Mouse (Mus musculus): ENCODE data around the gene Trmt10c. TPM values are rescaled to one million over a fixed set of nuclear protein-coding genes. Genes with fewer than 3 reads are reported as not detected.
A peak's percentile ranks its signal among the peaks of the same experiment; 100 is the strongest.
"Not testable (repeated sequence)": the region's sequence is repeated elsewhere in the genome, so short reads cannot be mapped to it uniquely, and the experiment has no call there.

The Trmt10c gene
- 23.1 and 23.4 TPM in 2 replicates for polyA plus RNA-seq (2015; fragmentation: Nextera tagmentation; extraction: Ambion mirVana)

GRCm38 (mm10) chr16:56037138-56038010 lies at the start of gene Trmt10c:
Trmt10c (minus strand) TSS chr16:56037819.
- WGBS = under 1% methylated on average over 63 of the region's 63 CpGs
- H3K4me1 ChIP-seq (replicated peaks) = peaks cover 18% of the 10 kb centered on the region
- peak; percentile 100 for ATAC-seq (ENCODE audit: low read depth)
- H3K4me3 ChIP-seq = peak within 1 kb of the TSS; percentile 69
- H3K4me2 ChIP-seq = peak within 1 kb of the TSS; percentile 67
- H3K36me3 ChIP-seq = peaks cover 24% of the 10 kb centered on the region
- peak within 1 kb of the TSS; percentile 86 for H3K27ac ChIP-seq (replicated peaks)
- H3K27me3 ChIP-seq = no peaks in the 10 kb centered on the region
- H3K9me3 ChIP-seq = no peaks in the 10 kb centered on the region
- peak within 1 kb of the TSS; percentile 81 for H3K9ac ChIP-seq

GRCm38 (mm10) chr16:56086336-56086735 lies 48.7 kb upstream of the Trmt10c start:
- WGBS = 98% methylated on average over 2 of the region's 2 CpGs
- no peak for ATAC-seq (ENCODE audit: low read depth)
- no peaks in the 10 kb centered on the region for H3K27me3 ChIP-seq
- H3K4me2 ChIP-seq = no peak overlapping the region
- H3K36me3 ChIP-seq = peaks cover 34% of the 10 kb centered on the region
- no peak overlapping the region for H3K27ac ChIP-seq (replicated peaks)
- H3K4me3 ChIP-seq = no peak overlapping the region
- no peaks in the 10 kb centered on the region for H3K4me1 ChIP-seq (replicated peaks)
- H3K9me3 ChIP-seq = no peaks in the 10 kb centered on the region
- no peak overlapping the region for H3K9ac ChIP-seq

GRCm38 (mm10) chr16:56081691-56082090 lies 44.1 kb upstream of the Trmt10c start:
- 90% methylated on average over 4 of the region's 4 CpGs for WGBS
- H3K9ac ChIP-seq = no peak overlapping the region
- ATAC-seq (ENCODE audit: low read depth) = no peak

GRCm38 (mm10) chr16:56079419-56079818 lies 41.8 kb upstream of the Trmt10c start:
- Histone ChIP-seq H3K9ac (no peak overlapping the region), H3K36me3 (peaks cover 8% of the 10 kb centered on the region)
- whole genome bisulfite sequencing = 97% methylated on average over 1 of the region's 1 CpGs

More at GRCm38 (mm10) chr16:56081691-56082090, 44.1 kb upstream of the Trmt10c start:
- H3K9me3 ChIP-seq = no peaks in the 10 kb centered on the region
- H3K4me2 ChIP-seq = no peak overlapping the region
- H3K27ac ChIP-seq (replicated peaks) = no peak overlapping the region
- no peaks in the 10 kb centered on the region for H3K27me3 ChIP-seq
- no peak overlapping the region for H3K4me3 ChIP-seq
- peaks cover 7% of the 10 kb centered on the region for H3K4me1 ChIP-seq (replicated peaks)
- peaks cover 14% of the 10 kb centered on the region for H3K36me3 ChIP-seq

DNA sequence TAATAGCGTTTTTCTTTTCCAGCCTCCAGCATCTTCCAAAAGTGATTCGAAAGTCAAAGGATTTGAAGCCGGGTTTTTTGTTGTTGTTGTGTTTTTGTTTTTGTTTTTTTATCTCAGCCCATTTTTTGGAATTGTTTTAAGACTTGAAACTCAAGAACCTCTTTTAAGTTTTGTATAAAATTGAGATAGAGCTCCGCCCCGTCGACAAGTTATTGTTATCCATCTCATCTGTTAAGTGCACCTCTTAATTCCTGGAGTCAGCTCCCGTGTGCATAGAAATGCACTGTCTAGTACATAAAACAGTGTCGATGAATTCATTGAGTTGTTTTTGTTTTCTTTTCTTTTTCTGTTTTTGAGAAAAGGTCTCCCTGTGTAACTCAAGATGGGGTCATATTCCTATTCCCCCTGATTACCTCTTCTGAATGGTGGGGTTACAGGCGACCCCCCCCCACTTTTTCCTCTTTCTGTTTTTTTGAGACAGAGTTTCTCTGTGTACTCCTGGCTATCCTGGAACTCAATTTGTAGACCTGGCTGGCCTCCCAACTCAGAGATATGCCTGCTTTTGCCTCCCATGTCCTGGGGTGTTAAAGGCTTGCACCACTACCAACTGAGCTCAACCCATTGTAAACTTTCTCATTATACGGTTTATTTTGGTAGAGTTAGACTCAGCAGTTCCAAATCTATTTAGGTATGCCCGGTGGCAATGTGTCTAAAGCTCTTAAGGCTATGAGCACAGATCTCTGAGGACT lies 38.7 kb upstream of the Trmt10c start:
- Histone ChIP-seq H3K9me3 (no peaks in the 10 kb centered on the region), H3K36me3 (no peaks in the 10 kb centered on the region), H3K4me2 (peak overlapping the region; percentile 69), H3K27me3 (no peaks in the 10 kb centered on the region; the same call in 1 of the 2 replicates), H3K4me1 (replicated peaks) (peaks cover 21% of the 10 kb centered on the region), H3K4me3 (peak overlapping the region; percentile 72), H3K27ac (replicated peaks) (peak overlapping the region; percentile 98), H3K9ac (peak overlapping the region; percentile 87)
- ATAC-seq (ENCODE audit: low read depth) = no peak
- 9% methylated on average over 11 of the region's 11 CpGs for WGBS

More at GRCm38 (mm10) chr16:56079419-56079818, 41.8 kb upstream of the Trmt10c start:
- H3K4me2 ChIP-seq = no peak overlapping the region
- no peaks in the 10 kb centered on the region for H3K27me3 ChIP-seq
- H3K4me3 ChIP-seq = no peak overlapping the region
- ATAC-seq (ENCODE audit: low read depth) = no peak
- no peaks in the 10 kb centered on the region for H3K9me3 ChIP-seq
- no peak overlapping the region for H3K27ac ChIP-seq (replicated peaks)
- H3K4me1 ChIP-seq (replicated peaks) = peaks cover 19% of the 10 kb centered on the region

DNA sequence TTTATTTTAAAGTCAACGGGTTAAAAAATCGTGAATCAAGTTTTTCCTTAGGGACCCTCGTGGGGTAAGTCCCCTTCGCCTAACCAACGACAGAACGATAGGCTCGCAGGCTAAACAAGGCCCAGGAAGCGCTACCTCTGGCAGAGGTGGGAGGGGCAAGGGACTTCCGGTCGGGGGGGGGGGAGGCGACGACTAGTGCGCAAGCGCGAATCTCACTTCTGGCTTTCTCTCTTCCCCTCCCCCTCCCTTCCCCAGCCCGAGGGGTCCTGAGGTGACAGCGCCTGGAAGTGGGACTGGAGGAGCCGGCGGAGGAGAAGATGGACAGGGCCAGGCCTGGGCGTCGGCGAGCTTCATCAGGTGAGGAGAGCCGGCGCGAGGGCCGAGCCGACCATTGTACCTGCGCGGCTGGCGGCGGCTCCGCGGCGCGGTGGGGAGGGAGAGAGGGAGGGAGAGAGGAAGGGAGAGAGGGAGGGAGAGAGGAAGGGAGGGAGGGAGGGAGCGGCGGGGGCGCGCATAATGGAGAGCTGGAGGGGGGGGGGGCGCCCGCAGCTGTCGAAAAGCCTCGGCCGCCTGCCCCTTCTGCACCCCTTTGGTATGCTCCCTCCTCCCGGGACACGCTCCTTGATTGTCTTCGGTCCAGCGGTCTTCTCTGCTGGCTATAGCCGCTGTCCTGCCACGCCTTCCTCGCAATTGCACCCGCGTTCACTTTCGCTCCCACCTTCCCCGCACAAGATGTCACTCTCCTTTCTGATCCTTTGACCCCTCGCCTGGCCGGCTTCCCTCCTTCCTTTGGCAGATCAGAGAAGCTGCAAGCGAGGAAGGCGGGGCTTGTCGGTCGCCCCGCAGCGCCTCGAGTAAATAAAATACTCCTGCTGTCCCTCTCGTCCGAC lies 37.8 kb upstream of the Trmt10c start:
- WGBS = 1% methylated on average over 40 of the region's 66 CpGs
- H3K4me2 ChIP-seq = peak overlapping the region; percentile 69
- H3K9me3 ChIP-seq = no peaks in the 10 kb centered on the region
- H3K36me3 ChIP-seq = no peaks in the 10 kb centered on the region
- peak overlapping the region; percentile 98 for H3K27ac ChIP-seq (replicated peaks)
- peak overlapping the region; percentile 87 for H3K9ac ChIP-seq
- H3K4me1 ChIP-seq (replicated peaks) = peaks cover 21% of the 10 kb centered on the region
- peak overlapping the region; percentile 72 for H3K4me3 ChIP-seq
- no peaks in the 10 kb centered on the region; the same call in 1 of the 2 replicates for H3K27me3 ChIP-seq
- peak; percentile 93 for ATAC-seq (ENCODE audit: low read depth)

DNA sequence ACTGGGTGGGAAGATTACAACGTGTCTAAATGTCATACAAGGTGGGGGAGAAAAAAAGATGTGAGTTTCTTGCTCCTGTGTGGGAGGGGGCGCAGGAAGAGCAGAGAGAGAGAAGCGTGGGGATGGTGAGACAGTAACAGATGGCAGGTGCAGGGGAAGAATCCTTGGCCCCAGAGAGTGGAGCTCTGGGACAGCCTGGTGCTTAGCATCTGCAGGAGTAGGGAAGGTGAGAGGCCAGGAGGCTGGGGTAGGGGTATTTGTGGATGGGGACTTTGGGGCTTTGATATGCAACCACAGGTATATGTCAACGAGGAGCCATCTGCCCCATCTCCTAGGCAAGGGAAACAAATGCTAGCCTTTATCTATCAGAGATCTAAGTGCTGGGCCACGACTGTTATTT lies 36.9 kb upstream of the Trmt10c start:
- Histone ChIP-seq H3K9ac (no peak overlapping the region), H3K9me3 (no peaks in the 10 kb centered on the region)

DNA sequence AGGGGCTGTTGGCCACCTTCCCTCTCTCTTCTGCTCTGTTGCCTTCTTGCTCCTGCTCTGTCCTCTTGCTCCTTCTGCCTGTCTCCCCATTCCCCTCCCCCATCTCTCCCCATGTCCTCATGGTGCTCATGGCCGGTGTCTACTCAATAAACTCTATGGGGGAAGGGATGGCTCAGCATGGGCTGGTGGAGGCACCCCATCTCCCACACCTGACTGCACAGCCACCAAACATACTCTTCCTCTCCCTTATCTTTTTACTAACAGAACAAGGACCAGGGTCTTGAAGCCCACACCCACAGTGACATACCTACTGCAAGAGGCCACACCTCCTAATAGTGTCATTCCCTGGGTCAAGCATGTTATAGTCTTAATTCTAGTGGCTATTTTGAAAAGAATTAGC lies 36.5 kb upstream of the Trmt10c start:
- Histone ChIP-seq H3K4me2 (no peak overlapping the region), H3K27me3 (no peaks in the 10 kb centered on the region; the same call in 1 of the 2 replicates), H3K9me3 (no peaks in the 10 kb centered on the region), H3K9ac (no peak overlapping the region), H3K36me3 (no peaks in the 10 kb centered on the region), H3K27ac (replicated peaks) (no peak overlapping the region), H3K4me3 (no peak overlapping the region), H3K4me1 (replicated peaks) (peaks cover 21% of the 10 kb centered on the region)
- WGBS = 100% methylated on average over 1 of the region's 1 CpGs
- ATAC-seq (ENCODE audit: low read depth) = no peak

More for the DNA sequence above, 36.9 kb upstream of the Trmt10c start:
- Histone ChIP-seq H3K4me2 (peak overlapping the region; percentile 69), H3K4me1 (replicated peaks) (peaks cover 21% of the 10 kb centered on the region), H3K27ac (replicated peaks) (peak overlapping the region; percentile 98), H3K36me3 (no peaks in the 10 kb centered on the region), H3K27me3 (no peaks in the 10 kb centered on the region; the same call in 1 of the 2 replicates), H3K4me3 (no peak overlapping the region)
- ATAC-seq (ENCODE audit: low read depth) = peak; percentile 8; the same call in 1 of the 2 replicates
- WGBS = 83% methylated on average over 5 of the region's 5 CpGs

- peaks cover 21% of the 10 kb centered on the region for H3K4me1 ChIP-seq (replicated peaks)
- H3K27ac ChIP-seq (replicated peaks); H3K9me3 ChIP-seq; H3K36me3 ChIP-seq; H3K27me3 ChIP-seq; H3K4me3 ChIP-seq; H3K4me2 ChIP-seq; ATAC-seq (ENCODE audit: low read depth); H3K9ac ChIP-seq: not testable (repeated sequence)
- WGBS = 90% methylated on average over 6 of the region's 6 CpGs
Observed at GRCm38 (mm10) chr16:56073150-56073549, 35.5 kb upstream of the Trmt10c start.

- H3K4me2 ChIP-seq = no peak overlapping the region
- H3K9ac ChIP-seq = no peak overlapping the region
- no peak for ATAC-seq (ENCODE audit: low read depth)
- H3K9me3 ChIP-seq = no peaks in the 10 kb centered on the region
- peaks cover 21% of the 10 kb centered on the region for H3K4me1 ChIP-seq (replicated peaks)
- no peaks in the 10 kb centered on the region; the same call in 1 of the 2 replicates for H3K27me3 ChIP-seq
- H3K4me3 ChIP-seq = no peak overlapping the region
- H3K27ac ChIP-seq (replicated peaks) = no peak overlapping the region
- WGBS = 77% methylated on average over 6 of the region's 6 CpGs
- no peaks in the 10 kb centered on the region for H3K36me3 ChIP-seq
Observed at GRCm38 (mm10) chr16:56072533-56072932, 34.9 kb upstream of the Trmt10c start.

Data from neural tube, embryonic 13.5 days (tissue).